Mouse (Mus musculus) splenic B cell, adult 2 months (primary cell): ENCODE measurements around the gene Abhd14b.

Source experiments
- DNase-seq: peaks from one replicate; pipeline ENCODE4 v3.0.0-alpha.2; 2011; ENCODE audit warnings: low read depth, low spot score
- H3K27me3 ChIP-seq: 2 replicates; pipeline ENCODE4 v1.6.1; 2012; ENCODE audit warnings: mild to moderate bottlenecking, low read length, moderate library complexity, mixed read lengths; ENCODE audit not compliant: control insufficient read depth, poor library complexity, insufficient read depth, severe bottlenecking
- H3K36me3 ChIP-seq: 2 replicates; pipeline ENCODE4 v1.6.1; 2012; ENCODE audit warnings: mild to moderate bottlenecking, low read length, moderate library complexity, mixed read lengths; ENCODE audit not compliant: control insufficient read depth, poor library complexity, insufficient read depth, severe bottlenecking

The Abhd14b gene

GRCm38 (mm10) chr9:106417841-106418625, 29.2 kb upstream of the Abhd14b start:
- no peaks in the 10 kb centered on the region for H3K27me3 ChIP-seq
- DNase-seq: no peak

GRCm38 (mm10) chr9:106420608-106421007, 26.7 kb upstream of the Abhd14b start:
- no peaks in the 10 kb centered on the region for H3K36me3 ChIP-seq
- H3K27me3 ChIP-seq: no peaks in the 10 kb centered on the region
- DNase-seq: peak; percentile 50

More at GRCm38 (mm10) chr9:106417841-106418625, 29.2 kb upstream of the Abhd14b start:
- no peaks in the 10 kb centered on the region for H3K36me3 ChIP-seq

- Histone ChIP-seq H3K36me3 (no peaks in the 10 kb centered on the region), H3K27me3 (no peaks in the 10 kb centered on the region)
- DNase-seq: no peak
These were observed 26.0 kb upstream of the Abhd14b start for GRCm38 (mm10) chr9:106421033-106421864.

- Histone ChIP-seq H3K27me3 (no peaks in the 10 kb centered on the region), H3K36me3 (no peaks in the 10 kb centered on the region)
- DNase-seq: peak; percentile 91
These were observed 25.4 kb upstream of the Abhd14b start for GRCm38 (mm10) chr9:106421865-106422160.

GRCm38 (mm10) chr9:106428719-106429220, 18.5 kb upstream of the Abhd14b start:
- Histone ChIP-seq H3K36me3 (no peaks in the 10 kb centered on the region; the same call in 1 of the 2 replicates), H3K27me3 (no peaks in the 10 kb centered on the region)
- no peak for DNase-seq

GRCm38 (mm10) chr9:106429221-106430014, 17.8 kb upstream of the Abhd14b start, which contains the start of gene Rpl29:
Gene Rpl29 (plus strand): TSS chr9:106429454.
- Histone ChIP-seq H3K36me3 (no peaks in the 10 kb centered on the region; the same call in 1 of the 2 replicates), H3K27me3 (no peaks in the 10 kb centered on the region)
- DNase-seq: peak; percentile 97

GRCm38 (mm10) chr9:106430015-106430264, 17.3 kb upstream of the Abhd14b start:
- DNase-seq: no peak
- Histone ChIP-seq H3K36me3 (no peaks in the 10 kb centered on the region; the same call in 1 of the 2 replicates), H3K27me3 (no peaks in the 10 kb centered on the region)

GRCm38 (mm10) chr9:106433389-106433788, 13.9 kb upstream of the Abhd14b start:
- Histone ChIP-seq H3K36me3 (no peaks in the 10 kb centered on the region; the same call in 1 of the 2 replicates), H3K27me3 (no peaks in the 10 kb centered on the region)
- DNase-seq: no peak

GRCm38 (mm10) chr9:106436566-106436965, 10.7 kb upstream of the Abhd14b start:
- Histone ChIP-seq H3K27me3 (no peaks in the 10 kb centered on the region), H3K36me3 (no peaks in the 10 kb centered on the region; the same call in 1 of the 2 replicates)
- DNase-seq: no peak

GRCm38 (mm10) chr9:106442680-106443079, 4.6 kb upstream of the Abhd14b start:
- Histone ChIP-seq H3K27me3 (no peaks in the 10 kb centered on the region), H3K36me3 (no peaks in the 10 kb centered on the region)
- DNase-seq: no peak

GRCm38 (mm10) chr9:106444836-106445235, 2.4 kb upstream of the Abhd14b start:
- DNase-seq: no peak
- Histone ChIP-seq H3K36me3 (no peaks in the 10 kb centered on the region), H3K27me3 (no peaks in the 10 kb centered on the region)

GRCm38 (mm10) chr9:106447951-106448350, 692 bp downstream of the Abhd14b start:
- no peak for DNase-seq
- H3K27me3 ChIP-seq: no peaks in the 10 kb centered on the region
- H3K36me3 ChIP-seq: no peaks in the 10 kb centered on the region

GRCm38 (mm10) chr9:106448498-106449031, 1.3 kb downstream of the Abhd14b start:
- DNase-seq: peak; percentile 78
- Histone ChIP-seq H3K36me3 (no peaks in the 10 kb centered on the region), H3K27me3 (no peaks in the 10 kb centered on the region)

- Histone ChIP-seq H3K36me3 (no peaks in the 10 kb centered on the region), H3K27me3 (no peaks in the 10 kb centered on the region)
- DNase-seq: no peak
These were observed 2.7 kb downstream of the Abhd14b start for GRCm38 (mm10) chr9:106449947-106450346.
